7 mouse cellular contexts compared by ENCODE assay signal in the genomic region with DNA sequence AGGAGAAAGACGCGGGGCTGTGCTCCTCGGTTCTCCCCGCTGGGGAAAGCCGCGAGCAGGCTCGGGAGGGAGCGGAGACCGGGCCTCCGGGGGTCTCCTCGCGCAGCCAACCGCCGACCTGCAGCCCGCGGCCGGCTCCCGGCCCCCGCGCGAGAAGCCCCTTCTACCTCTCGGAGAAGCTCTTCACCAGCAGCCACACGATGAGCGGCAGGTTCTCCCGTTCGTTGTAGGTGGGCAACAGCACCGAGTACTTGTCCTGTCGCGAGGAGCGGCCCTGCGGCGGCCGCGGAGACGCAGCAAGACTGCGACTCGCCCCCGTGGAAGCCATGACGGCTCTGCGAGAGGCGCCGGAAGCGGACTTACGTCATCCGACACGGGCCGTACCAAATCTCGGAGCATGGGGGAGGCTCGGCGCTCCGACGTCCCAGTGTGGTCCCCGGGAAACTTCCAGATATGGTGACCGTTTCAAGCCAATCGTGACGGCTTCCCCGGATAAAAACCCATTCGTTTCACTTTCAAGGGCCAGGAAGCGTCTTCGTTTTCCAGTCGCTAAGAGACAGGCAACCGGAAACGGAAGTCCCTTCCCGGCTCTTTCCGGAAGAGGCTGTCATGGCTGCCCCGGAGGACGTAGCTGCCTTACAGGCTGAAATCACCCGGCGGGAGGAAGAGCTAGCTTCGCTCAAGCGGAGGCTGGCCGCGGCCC. TPM values are rescaled to one million over a fixed set of nuclear protein-coding genes. Genes with fewer than 3 reads are reported as not detected.
DNase-seq lines count a peak whose midpoint lies in the region; ATAC-seq lines count a peak whose summit lies in the region.

A gene (minus strand): TSS at position 339 of the 703 bp plus-strand sequence.
A gene (minus strand): TSS at position 566 of the 703 bp plus-strand sequence.
A gene (plus strand): TSS at position 597 of the 703 bp plus-strand sequence.

- intact Hi-C loops in left cerebral cortex, postnatal 25 days (cut with DNase I) = loop anchor here (1.0 kb wide), 1 partner anchor 23 kb away; a partner anchor contains a TSS

- peak within 1 kb of the TSS; percentile 100 for H3K4me3 ChIP-seq in intestine, embryonic 14.5 days (ENCODE audit: low read depth, low read length)
- peak within 1 kb of the TSS; percentile 90 for H3K4me3 ChIP-seq in midbrain, embryonic 10.5 days

- under 1% methylated on average over 70 of the region's 73 CpGs for WGBS in intestine, embryonic 14.5 days
- under 1% methylated on average over 73 of the region's 73 CpGs for WGBS in midbrain, embryonic 10.5 days

- peak within 1 kb of the TSS; percentile 82 for H3K27ac ChIP-seq in intestine, embryonic 14.5 days (ENCODE audit: low read depth)
- peak within 1 kb of the TSS; percentile 96 for H3K27ac ChIP-seq in midbrain, embryonic 10.5 days (replicated peaks)

- peak; percentile 91 to 98 for DNase-seq in adrenal gland, adult (ENCODE audit: inconsistent age in 2 of 2, low spot score in 1 of 2)
- peak; percentile 93 for DNase-seq in embryo, embryonic 10.5 days (ENCODE audit: low spot score)
- peak; percentile 82 for DNase-seq in gastrocnemius, postnatal 25 days
- peak; percentile 98 for DNase-seq in intestine, embryonic 14.5 days (ENCODE audit: low spot score)
- DNase-seq in left cerebral cortex, postnatal 25 days (ENCODE audit: low spot score in 2 of 2) = peak; percentile 93 to 94
- DNase-seq in midbrain, embryonic 10.5 days (ENCODE audit: low spot score) = peak; percentile 91
- peak; percentile 81 for DNase-seq in right cerebral cortex, postnatal 4 days

- peaks cover 31% of the 10 kb centered on the region for H3K4me1 ChIP-seq in intestine, embryonic 14.5 days (replicated peaks; ENCODE audit: control insufficient read depth, insufficient read depth, low read length)
- peaks cover 33% of the 10 kb centered on the region for H3K4me1 ChIP-seq in midbrain, embryonic 10.5 days

- peak within 1 kb of the TSS; percentile 99 for H3K4me2 ChIP-seq in intestine, embryonic 14.5 days (ENCODE audit: low read length)

- no peaks in the 10 kb centered on the region for H3K9me3 ChIP-seq in intestine, embryonic 14.5 days (ENCODE audit: control insufficient read depth, low read length)
- H3K9me3 ChIP-seq in midbrain, embryonic 10.5 days (replicated peaks) = no peaks in the 10 kb centered on the region

- peak within 1 kb of the TSS; percentile 95 for H3K9ac ChIP-seq in intestine, embryonic 14.5 days (ENCODE audit: low read length)

- ATAC-seq in intestine, embryonic 14.5 days (replicated peaks; ENCODE audit: low FRiP score, low TSS enrichment, low read depth) = peak; percentile 87

- peaks cover 32% of the 10 kb centered on the region for H3K36me3 ChIP-seq in intestine, embryonic 14.5 days (ENCODE audit: control insufficient read depth, insufficient read depth, low read length)
- peaks cover 50% of the 10 kb centered on the region for H3K36me3 ChIP-seq in midbrain, embryonic 10.5 days

- no peaks in the 10 kb centered on the region for H3K27me3 ChIP-seq in intestine, embryonic 14.5 days (replicated peaks; ENCODE audit: control insufficient read depth, insufficient read depth, low read length)
- no peaks in the 10 kb centered on the region for H3K27me3 ChIP-seq in midbrain, embryonic 10.5 days (ENCODE audit: low read depth, poor library complexity, severe bottlenecking)

RNA-seq across cellular contexts. Expression of the first gene that starts in this region (rescaled TPM):
- 1 to 10 TPM; 8.2 to 9.1 TPM for total RNA-seq in gastrocnemius, postnatal 25 days (2021)
- 23.3 and 24.8 TPM in 2 replicates for polyA plus RNA-seq in intestine, embryonic 14.5 days (2014; fragmentation: Nextera tagmentation; extraction: Ambion mirVana)
- 10 to 100 TPM; 33.6 to 38.8 TPM for total RNA-seq in left cerebral cortex, postnatal 25 days (2021)
- 17.2 and 18.1 TPM in 2 replicates for polyA plus RNA-seq in midbrain, embryonic 10.5 days (2016; fragmentation: Nextera tagmentation; extraction: Ambion mirVana)

RNA-seq across cellular contexts. Expression of the second gene that starts in this region (rescaled TPM):
- 10 to 100 TPM; 70.2 to 73.6 TPM for total RNA-seq in gastrocnemius, postnatal 25 days (2021)
- 76.4 and 76.8 TPM in 2 replicates for polyA plus RNA-seq in intestine, embryonic 14.5 days (2014; fragmentation: Nextera tagmentation; extraction: Ambion mirVana)
- 10 to 100 TPM; 54.6 to 55.4 TPM for total RNA-seq in left cerebral cortex, postnatal 25 days (2021)
- polyA plus RNA-seq in midbrain, embryonic 10.5 days (2016; fragmentation: Nextera tagmentation; extraction: Ambion mirVana) = 86.0 and 88.9 TPM in 2 replicates

RNA-seq across cellular contexts. Expression of the third gene that starts in this region (rescaled TPM):
- total RNA-seq in gastrocnemius, postnatal 25 days (2021) = 1 to 10 TPM; 3.9 to 4.0 TPM
- polyA plus RNA-seq in intestine, embryonic 14.5 days (2014; fragmentation: Nextera tagmentation; extraction: Ambion mirVana) = 7.7 and 7.8 TPM in 2 replicates
- 10 to 100 TPM; 15.4 to 16.6 TPM for total RNA-seq in left cerebral cortex, postnatal 25 days (2021)
- polyA plus RNA-seq in midbrain, embryonic 10.5 days (2016; fragmentation: Nextera tagmentation; extraction: Ambion mirVana) = 6.9 and 7.0 TPM in 2 replicates

Comparison
In these comparisons a context has a peak if more than half of its experiments do, and no peak if none do; other contexts are left out.
1. Peak in every context shown above with its lines: DNase-seq, ATAC-seq, H3K4me3 ChIP-seq and H3K27ac ChIP-seq.